Mouse (Mus musculus): ENCODE data around the gene Osbpl6. TPM values are rescaled to one million over a fixed set of nuclear protein-coding genes. Genes with fewer than 3 reads are reported as not detected.
A peak's percentile ranks its signal among the peaks of the same experiment; 100 is the strongest.

The Osbpl6 gene
- polyA plus RNA-seq, 1 experiment, result 35.1 TPM

- H3K27me3 ChIP-seq (replicated peaks; ENCODE audit: control insufficient read depth, insufficient read depth, low read length), result no peaks in the 10 kb centered on the region
- TF ChIP-seq CTCF (conservative IDR thresholded peaks at IDR 0.05; ENCODE audit: insufficient read depth, insufficient read length, low read depth, low read length) (no peak), POLR2A (IDR thresholded peaks at IDR 0.05; ENCODE audit: low read depth, low read length) (no peak)
- no peaks in the 10 kb centered on the region; the same call in 1 of the 2 replicates for H3K36me3 ChIP-seq (ENCODE audit: control insufficient read depth, insufficient read depth, low read length)
- no peak for DNase-seq
- 54% methylated on average over 6 of the region's 6 CpGs for WGBS
- peaks cover 18% of the 10 kb centered on the region; the same call in 1 of the 2 replicates for H3K4me1 ChIP-seq (ENCODE audit: control insufficient read depth, insufficient read depth, low read length)
- no peak overlapping the region for H3K4me3 ChIP-seq (ENCODE audit: insufficient read depth, low read depth, low read length)
- peak overlapping the region; percentile 5 for H3K27ac ChIP-seq (ENCODE audit: insufficient read depth, low read depth, low read length)
Measured at GRCm38 (mm10) chr2:76512888-76513287, 106.6 kb downstream of the Osbpl6 start.

- TF ChIP-seq CTCF (conservative IDR thresholded peaks at IDR 0.05; ENCODE audit: insufficient read depth, insufficient read length, low read depth, low read length) (no peak), POLR2A (IDR thresholded peaks at IDR 0.05; ENCODE audit: low read depth, low read length) (no peak)
- no peak overlapping the region; the same call in none of the 2 replicates for H3K27ac ChIP-seq (ENCODE audit: insufficient read depth, low read depth, low read length)
- no peak overlapping the region for H3K4me3 ChIP-seq (ENCODE audit: insufficient read depth, low read depth, low read length)
- H3K36me3 ChIP-seq (ENCODE audit: control insufficient read depth, insufficient read depth, low read length), result no peaks in the 10 kb centered on the region
- H3K4me1 ChIP-seq (ENCODE audit: control insufficient read depth, insufficient read depth, low read length), result peaks cover 18% of the 10 kb centered on the region; the same call in 1 of the 2 replicates
- no peaks in the 10 kb centered on the region for H3K27me3 ChIP-seq (replicated peaks; ENCODE audit: control insufficient read depth, insufficient read depth, low read length)
- DNase-seq, result no peak
- 32% methylated on average over 3 of the region's 3 CpGs for WGBS
Measured at GRCm38 (mm10) chr2:76513296-76513695, 107.0 kb downstream of the Osbpl6 start.

- no peaks in the 10 kb centered on the region for H3K36me3 ChIP-seq (ENCODE audit: control insufficient read depth, insufficient read depth, low read length)
- no peak for DNase-seq
- 93% methylated on average over 14 of the region's 14 CpGs for WGBS
- no peak for TF ChIP-seq CTCF (conservative IDR thresholded peaks at IDR 0.05; ENCODE audit: insufficient read depth, insufficient read length, low read depth, low read length)
- no peak for TF ChIP-seq POLR2A (IDR thresholded peaks at IDR 0.05; ENCODE audit: low read depth, low read length)
- H3K27ac ChIP-seq (ENCODE audit: insufficient read depth, low read depth, low read length), result no peak overlapping the region
- H3K4me3 ChIP-seq (ENCODE audit: insufficient read depth, low read depth, low read length), result no peak overlapping the region
- peaks cover 7% of the 10 kb centered on the region; the same call in 1 of the 2 replicates for H3K4me1 ChIP-seq (ENCODE audit: control insufficient read depth, insufficient read depth, low read length)
- H3K27me3 ChIP-seq (replicated peaks; ENCODE audit: control insufficient read depth, insufficient read depth, low read length), result no peaks in the 10 kb centered on the region
Measured at GRCm38 (mm10) chr2:76517471-76517870, 111.2 kb downstream of the Osbpl6 start.

GRCm38 (mm10) chr2:76518407-76519063 is 112.2 kb downstream of the Osbpl6 start:
- H3K4me3 ChIP-seq (ENCODE audit: insufficient read depth, low read depth, low read length), result no peak overlapping the region
- TF ChIP-seq CTCF (conservative IDR thresholded peaks at IDR 0.05; ENCODE audit: insufficient read depth, insufficient read length, low read depth, low read length), result no peak
- no peak for TF ChIP-seq POLR2A (IDR thresholded peaks at IDR 0.05; ENCODE audit: low read depth, low read length)
- H3K36me3 ChIP-seq (ENCODE audit: control insufficient read depth, insufficient read depth, low read length), result no peaks in the 10 kb centered on the region
- no peak for DNase-seq
- no peaks in the 10 kb centered on the region for H3K4me1 ChIP-seq (ENCODE audit: control insufficient read depth, insufficient read depth, low read length)
- no peak overlapping the region for H3K27ac ChIP-seq (ENCODE audit: insufficient read depth, low read depth, low read length)
- 85% methylated on average over 5 of the region's 5 CpGs for WGBS
- H3K27me3 ChIP-seq (replicated peaks; ENCODE audit: control insufficient read depth, insufficient read depth, low read length), result no peaks in the 10 kb centered on the region

GRCm38 (mm10) chr2:76521585-76521984 is 115.3 kb downstream of the Osbpl6 start:
- H3K4me1 ChIP-seq (ENCODE audit: control insufficient read depth, insufficient read depth, low read length), result no peaks in the 10 kb centered on the region
- 78% methylated on average over 6 of the region's 6 CpGs for WGBS
- DNase-seq, result no peak
- H3K36me3 ChIP-seq (ENCODE audit: control insufficient read depth, insufficient read depth, low read length), result no peaks in the 10 kb centered on the region; the same call in none of the 2 replicates
- TF ChIP-seq CTCF (conservative IDR thresholded peaks at IDR 0.05; ENCODE audit: insufficient read depth, insufficient read length, low read depth, low read length) (no peak), POLR2A (IDR thresholded peaks at IDR 0.05; ENCODE audit: low read depth, low read length) (no peak)
- H3K27ac ChIP-seq (ENCODE audit: insufficient read depth, low read depth, low read length), result no peak overlapping the region
- H3K27me3 ChIP-seq (replicated peaks; ENCODE audit: control insufficient read depth, insufficient read depth, low read length), result no peaks in the 10 kb centered on the region
- H3K4me3 ChIP-seq (ENCODE audit: insufficient read depth, low read depth, low read length), result no peak overlapping the region

- H3K36me3 ChIP-seq (ENCODE audit: control insufficient read depth, insufficient read depth, low read length), result no peaks in the 10 kb centered on the region; the same call in none of the 2 replicates
- no peak for DNase-seq
- WGBS, result 85% methylated on average over 5 of the region's 5 CpGs
Measured at GRCm38 (mm10) chr2:76524451-76524850, 118.1 kb downstream of the Osbpl6 start.

GRCm38 (mm10) chr2:76525645-76526044 is 119.3 kb downstream of the Osbpl6 start:
- Histone ChIP-seq H3K27ac (ENCODE audit: insufficient read depth, low read depth, low read length) (no peak overlapping the region), H3K36me3 (ENCODE audit: control insufficient read depth, insufficient read depth, low read length) (no peaks in the 10 kb centered on the region; the same call in none of the 2 replicates), H3K4me3 (ENCODE audit: insufficient read depth, low read depth, low read length) (no peak overlapping the region), H3K4me1 (ENCODE audit: control insufficient read depth, insufficient read depth, low read length) (no peaks in the 10 kb centered on the region), H3K27me3 (replicated peaks; ENCODE audit: control insufficient read depth, insufficient read depth, low read length) (no peaks in the 10 kb centered on the region)
- WGBS, result 82% methylated on average over 3 of the region's 3 CpGs
- DNase-seq, result no peak
- TF ChIP-seq POLR2A (IDR thresholded peaks at IDR 0.05; ENCODE audit: low read depth, low read length) (no peak), CTCF (conservative IDR thresholded peaks at IDR 0.05; ENCODE audit: insufficient read depth, insufficient read length, low read depth, low read length) (no peak)

More at GRCm38 (mm10) chr2:76524451-76524850, 118.1 kb downstream of the Osbpl6 start:
- H3K27ac ChIP-seq (ENCODE audit: insufficient read depth, low read depth, low read length), result no peak overlapping the region
- H3K4me3 ChIP-seq (ENCODE audit: insufficient read depth, low read depth, low read length), result no peak overlapping the region
- no peaks in the 10 kb centered on the region for H3K4me1 ChIP-seq (ENCODE audit: control insufficient read depth, insufficient read depth, low read length)
- no peaks in the 10 kb centered on the region for H3K27me3 ChIP-seq (replicated peaks; ENCODE audit: control insufficient read depth, insufficient read depth, low read length)
- TF ChIP-seq CTCF (conservative IDR thresholded peaks at IDR 0.05; ENCODE audit: insufficient read depth, insufficient read length, low read depth, low read length) (no peak), POLR2A (IDR thresholded peaks at IDR 0.05; ENCODE audit: low read depth, low read length) (no peak)

Data from kidney, adult 2 months (tissue).